Mouse (Mus musculus): Measurements from ENCODE around the gene Gm8246.
"Not testable (repeated sequence)": the region's sequence is repeated elsewhere in the genome, so short reads cannot be mapped to it uniquely, and the experiment has no call there.

Gene Gm8246

DNA sequence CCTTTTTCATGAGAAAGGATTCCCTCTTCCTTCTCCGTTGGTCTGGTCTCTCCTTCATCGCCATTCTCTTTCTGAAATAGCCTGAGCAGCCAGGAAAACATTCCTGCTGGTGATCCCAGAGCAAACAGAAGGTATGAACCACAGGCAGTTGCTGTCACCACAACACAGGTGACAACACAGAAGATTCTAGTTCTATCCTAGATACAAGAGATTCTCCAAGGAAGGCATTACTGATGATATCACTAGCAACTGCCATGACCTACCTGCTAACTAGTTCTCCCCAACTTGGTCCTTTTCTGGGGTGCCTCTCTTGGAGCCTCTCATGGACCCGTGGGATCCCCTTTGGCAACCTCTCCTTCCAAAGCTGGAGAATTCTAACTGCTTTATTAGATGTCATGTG, at the start of gene Gm8246:
TSS of gene Gm8246 (minus strand) at position 101 of the 400 bp plus-strand sequence.
- not testable (repeated sequence) for DNase-seq

DNA sequence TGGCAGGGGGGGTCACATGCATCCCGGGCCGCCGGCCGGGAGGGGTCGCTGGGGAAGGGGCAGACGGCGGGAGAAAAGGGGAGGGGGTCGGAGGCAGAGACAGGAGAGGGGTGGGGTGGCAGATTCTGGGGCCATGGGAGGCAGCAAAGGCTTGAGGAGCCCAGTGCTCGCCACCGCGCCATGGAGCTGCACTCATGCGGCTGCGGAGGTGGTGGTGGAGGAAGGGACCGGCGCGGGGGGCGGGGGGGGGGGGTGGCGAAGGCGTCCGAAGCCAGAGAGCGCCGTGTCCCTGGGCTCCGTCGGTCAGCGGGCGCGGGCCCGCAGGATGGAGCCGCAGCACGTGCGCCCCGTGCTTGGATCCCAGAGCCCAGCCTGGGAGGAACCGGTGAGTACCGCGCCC, 23.7 kb upstream of the Gm8246 start, which contains the start of gene Gm3488:
TSS of gene Gm3488 (plus strand) at position 301 of the 400 bp plus-strand sequence.
- not testable (repeated sequence) for DNase-seq

- DNase-seq, result not testable (repeated sequence)
Measured at GRCm38 (mm10) chr14:5483907-5484306, 6.3 kb upstream of the Gm8246 start, which contains the start of gene Gm3187. TSS of gene Gm3187 (plus strand) at chr14:5484207.

DNA sequence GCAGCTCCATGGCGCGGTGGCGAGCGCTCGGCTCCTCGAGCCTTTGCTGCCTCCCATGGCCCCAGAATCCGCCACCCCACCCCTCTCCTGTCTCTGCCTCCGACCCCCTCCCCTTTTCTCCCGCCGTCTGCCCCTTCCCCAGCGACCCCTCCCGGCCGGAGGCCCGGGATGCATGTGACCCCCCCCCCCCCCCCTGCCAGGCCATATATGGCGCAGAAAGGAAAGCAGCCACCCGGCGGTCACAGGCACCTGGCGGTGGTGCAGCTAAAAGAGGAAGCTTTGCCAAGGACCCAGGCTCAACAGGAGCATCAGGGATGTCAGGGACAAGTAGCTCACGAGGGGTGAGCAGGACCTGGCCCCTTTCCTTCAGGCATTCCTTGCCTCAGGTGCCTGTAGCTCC, 17.2 kb downstream of the Gm8246 start:
- not testable (repeated sequence) for DNase-seq

GRCm38 (mm10) chr14:5455367-5455766, 22.3 kb downstream of the Gm8246 start, which contains the start of gene Gm3194:
TSS of gene Gm3194 (minus strand) at chr14:5455467.
- not testable (repeated sequence) for DNase-seq
